Mouse (Mus musculus): ENCODE results near the gene Kctd8.

GRCm38 (mm10) chr5:69379072-69379471 is 37.6 kb upstream of the Kctd8 start:
- TF ChIP-seq POLR2AphosphoS2 (IDR thresholded peaks at IDR 0.05; ENCODE audit: insufficient read length, low read depth), result no peak
- no peak for TF ChIP-seq USF1 (IDR thresholded peaks at IDR 0.05; ENCODE audit: low read depth)
- TF ChIP-seq TCF12 (IDR thresholded peaks at IDR 0.05; ENCODE audit: insufficient read depth, poor library complexity, severe bottlenecking), result no peak
